Mouse (Mus musculus): ENCODE data around the gene Cideb. TPM values are rescaled to one million over a fixed set of nuclear protein-coding genes. Genes with fewer than 3 reads are reported as not detected.
A peak's percentile ranks its signal among the peaks of the same experiment; 100 is the strongest.

Gene Cideb
- polyA plus RNA-seq, 1 experiment, result 1.8 TPM

- H3K4me1 ChIP-seq (replicated peaks; ENCODE audit: control insufficient read depth, insufficient read depth, low read length), result peaks cover 15% of the 10 kb centered on the region
- 56% methylated on average over 8 of the region's 8 CpGs for WGBS
These were observed 30.2 kb downstream of the Cideb start for GRCm38 (mm10) chr14:55727889-55728685.

GRCm38 (mm10) chr14:55726261-55726660, 32.0 kb downstream of the Cideb start:
- TF ChIP-seq POLR2A (IDR thresholded peaks at IDR 0.05; ENCODE audit: control insufficient read depth, extremely low read depth, insufficient read depth, low read length, poor library complexity) (no peak), CTCF (IDR thresholded peaks at IDR 0.05; ENCODE audit: borderline replicate concordance, control insufficient read depth, extremely low read depth, insufficient read depth, low read length, poor library complexity) (no peak)
- H3K36me3 ChIP-seq (ENCODE audit: control insufficient read depth, insufficient read depth, low read length), result no peaks in the 10 kb centered on the region
- H3K27me3 ChIP-seq (ENCODE audit: control insufficient read depth, insufficient read depth, low read length), result no peaks in the 10 kb centered on the region
- DNase-seq, result no peak
- no peak overlapping the region for H3K27ac ChIP-seq (ENCODE audit: control insufficient read depth, insufficient read depth, low read length)
- H3K4me3 ChIP-seq (ENCODE audit: control insufficient read depth, insufficient read depth, low read length), result no peak overlapping the region
- H3K4me1 ChIP-seq (replicated peaks; ENCODE audit: control insufficient read depth, insufficient read depth, low read length), result peaks cover 22% of the 10 kb centered on the region

More at GRCm38 (mm10) chr14:55727889-55728685, 30.2 kb downstream of the Cideb start:
- no peak overlapping the region for H3K4me3 ChIP-seq (ENCODE audit: control insufficient read depth, insufficient read depth, low read length)
- no peak for DNase-seq
- H3K27ac ChIP-seq (ENCODE audit: control insufficient read depth, insufficient read depth, low read length), result no peak overlapping the region
- no peak for TF ChIP-seq CTCF (IDR thresholded peaks at IDR 0.05; ENCODE audit: borderline replicate concordance, control insufficient read depth, extremely low read depth, insufficient read depth, low read length, poor library complexity)
- TF ChIP-seq POLR2A (IDR thresholded peaks at IDR 0.05; ENCODE audit: control insufficient read depth, extremely low read depth, insufficient read depth, low read length, poor library complexity), result no peak
- H3K36me3 ChIP-seq (ENCODE audit: control insufficient read depth, insufficient read depth, low read length), result no peaks in the 10 kb centered on the region
- H3K27me3 ChIP-seq (ENCODE audit: control insufficient read depth, insufficient read depth, low read length), result no peaks in the 10 kb centered on the region

- TF ChIP-seq CTCF (IDR thresholded peaks at IDR 0.05; ENCODE audit: borderline replicate concordance, control insufficient read depth, extremely low read depth, insufficient read depth, low read length, poor library complexity), result no peak
- peak; percentile 23; the same call in 1 of the 2 replicates for TF ChIP-seq POLR2A (IDR thresholded peaks at IDR 0.05; ENCODE audit: control insufficient read depth, extremely low read depth, insufficient read depth, low read length, poor library complexity)
- peak; percentile 81 for DNase-seq
- Histone ChIP-seq H3K27ac (ENCODE audit: control insufficient read depth, insufficient read depth, low read length) (peak overlapping the region; percentile 92), H3K36me3 (ENCODE audit: control insufficient read depth, insufficient read depth, low read length) (no peaks in the 10 kb centered on the region), H3K27me3 (ENCODE audit: control insufficient read depth, insufficient read depth, low read length) (no peaks in the 10 kb centered on the region), H3K4me1 (replicated peaks; ENCODE audit: control insufficient read depth, insufficient read depth, low read length) (peaks cover 22% of the 10 kb centered on the region), H3K4me3 (ENCODE audit: control insufficient read depth, insufficient read depth, low read length) (no peak overlapping the region)
- 5% methylated on average over 8 of the region's 8 CpGs for WGBS
These were observed 33.8 kb downstream of the Cideb start for GRCm38 (mm10) chr14:55724411-55724871.

- no peak overlapping the region for H3K4me3 ChIP-seq (ENCODE audit: control insufficient read depth, insufficient read depth, low read length)
- 0 out of 2 replicates have a peak overlapping the region, but pooled peaks have one; percentile 22 for H3K27ac ChIP-seq (ENCODE audit: control insufficient read depth, insufficient read depth, low read length)
- H3K27me3 ChIP-seq (ENCODE audit: control insufficient read depth, insufficient read depth, low read length), result no peaks in the 10 kb centered on the region
- no peaks in the 10 kb centered on the region for H3K36me3 ChIP-seq (ENCODE audit: control insufficient read depth, insufficient read depth, low read length)
- TF ChIP-seq CTCF (IDR thresholded peaks at IDR 0.05; ENCODE audit: borderline replicate concordance, control insufficient read depth, extremely low read depth, insufficient read depth, low read length, poor library complexity) (no peak), POLR2A (IDR thresholded peaks at IDR 0.05; ENCODE audit: control insufficient read depth, extremely low read depth, insufficient read depth, low read length, poor library complexity) (no peak)
- H3K4me1 ChIP-seq (replicated peaks; ENCODE audit: control insufficient read depth, insufficient read depth, low read length), result peaks cover 22% of the 10 kb centered on the region
- 92% methylated on average over 7 of the region's 7 CpGs for WGBS
- DNase-seq, result no peak
These were observed 34.8 kb downstream of the Cideb start for GRCm38 (mm10) chr14:55723433-55723832.

- TF ChIP-seq CTCF (IDR thresholded peaks at IDR 0.05; ENCODE audit: borderline replicate concordance, control insufficient read depth, extremely low read depth, insufficient read depth, low read length, poor library complexity) (no peak), POLR2A (IDR thresholded peaks at IDR 0.05; ENCODE audit: control insufficient read depth, extremely low read depth, insufficient read depth, low read length, poor library complexity) (no peak)
- Histone ChIP-seq H3K27ac (ENCODE audit: control insufficient read depth, insufficient read depth, low read length) (peak overlapping the region; percentile 49), H3K4me1 (replicated peaks; ENCODE audit: control insufficient read depth, insufficient read depth, low read length) (peaks cover 22% of the 10 kb centered on the region), H3K27me3 (ENCODE audit: control insufficient read depth, insufficient read depth, low read length) (no peaks in the 10 kb centered on the region), H3K36me3 (ENCODE audit: control insufficient read depth, insufficient read depth, low read length) (no peaks in the 10 kb centered on the region), H3K4me3 (ENCODE audit: control insufficient read depth, insufficient read depth, low read length) (peak overlapping the region; percentile 78)
- peak; percentile 9 for DNase-seq
- 35% methylated on average over 8 of the region's 8 CpGs for WGBS
These were observed 35.8 kb downstream of the Cideb start for GRCm38 (mm10) chr14:55722438-55722945.

GRCm38 (mm10) chr14:55721700-55722437, 36.4 kb downstream of the Cideb start, which contains the start of gene Rabggta:
Rabggta (minus strand) TSS chr14:55722263.
- under 1% methylated on average over 50 of the region's 50 CpGs for WGBS

More at GRCm38 (mm10) chr14:55721700-55722437, 36.4 kb downstream of the Cideb start, which contains the start of gene Rabggta:
- Histone ChIP-seq H3K27ac (ENCODE audit: control insufficient read depth, insufficient read depth, low read length) (peak within 1 kb of the TSS; percentile 55), H3K27me3 (ENCODE audit: control insufficient read depth, insufficient read depth, low read length) (no peaks in the 10 kb centered on the region), H3K4me3 (ENCODE audit: control insufficient read depth, insufficient read depth, low read length) (peak within 1 kb of the TSS; percentile 78), H3K36me3 (ENCODE audit: control insufficient read depth, insufficient read depth, low read length) (0 out of 2 replicates have a peak, but pooled peaks cover 3% of the 10 kb centered on the region), H3K4me1 (replicated peaks; ENCODE audit: control insufficient read depth, insufficient read depth, low read length) (peaks cover 22% of the 10 kb centered on the region)
- DNase-seq, result peak; percentile 95
- peak; percentile 95 for TF ChIP-seq CTCF (IDR thresholded peaks at IDR 0.05; ENCODE audit: borderline replicate concordance, control insufficient read depth, extremely low read depth, insufficient read depth, low read length, poor library complexity)
- peak; percentile 62; the same call in 1 of the 2 replicates for TF ChIP-seq POLR2A (IDR thresholded peaks at IDR 0.05; ENCODE audit: control insufficient read depth, extremely low read depth, insufficient read depth, low read length, poor library complexity)

All from thymus, adult 2 months (tissue).